Mouse (Mus musculus): Measurements from ENCODE around the gene Inpp1. TPM values are rescaled to one million over a fixed set of nuclear protein-coding genes. Genes with fewer than 3 reads are reported as not detected.

Inpp1 gene
- polyA plus RNA-seq, 1 experiment from 2014 or later, result 6.1 TPM

- Histone ChIP-seq H3K36me3 (ENCODE audit: control insufficient read depth, insufficient read depth, low read length) (no peaks in the 10 kb centered on the region), H3K9ac (ENCODE audit: low read length) (no peak overlapping the region), H3K4me2 (replicated peaks; ENCODE audit: low read depth) (no peak overlapping the region), H3K4me3 (ENCODE audit: low read depth, low read length) (no peak overlapping the region), H3K27me3 (ENCODE audit: control insufficient read depth, insufficient read depth, low read length) (no peaks in the 10 kb centered on the region), H3K27ac (replicated peaks) (no peak overlapping the region), H3K9me3 (ENCODE audit: control insufficient read depth, low read length) (no peaks in the 10 kb centered on the region), H3K4me1 (replicated peaks; ENCODE audit: control insufficient read depth, insufficient read depth) (no peaks in the 10 kb centered on the region)
- ATAC-seq (ENCODE audit: low FRiP score, low TSS enrichment) (no peak), DNase-seq (ENCODE audit: low spot score) (no peak)
- WGBS, result 68% methylated on average over 3 of the region's 3 CpGs
- no peak for TF ChIP-seq EP300 (optimal IDR thresholded peaks at IDR 0.05)
Measured at GRCm38 (mm10) chr1:52752706-52753105, 64.8 kb downstream of the Inpp1 start.

- Histone ChIP-seq H3K36me3 (ENCODE audit: control insufficient read depth, insufficient read depth, low read length) (no peaks in the 10 kb centered on the region), H3K4me3 (ENCODE audit: low read depth, low read length) (no peak overlapping the region), H3K9ac (ENCODE audit: low read length) (no peak overlapping the region), H3K9me3 (ENCODE audit: control insufficient read depth, low read length) (no peaks in the 10 kb centered on the region), H3K27ac (replicated peaks) (no peak overlapping the region), H3K27me3 (ENCODE audit: control insufficient read depth, insufficient read depth, low read length) (no peaks in the 10 kb centered on the region), H3K4me1 (replicated peaks; ENCODE audit: control insufficient read depth, insufficient read depth) (no peaks in the 10 kb centered on the region), H3K4me2 (replicated peaks; ENCODE audit: low read depth) (no peak overlapping the region)
- no peak for ATAC-seq (ENCODE audit: low FRiP score, low TSS enrichment)
- no peak for TF ChIP-seq EP300 (optimal IDR thresholded peaks at IDR 0.05)
- no peak for TF ChIP-seq CTCF (IDR thresholded peaks at IDR 0.05; ENCODE audit: low read depth)
- WGBS, result 79% methylated on average over 1 of the region's 1 CpGs
- no peak for DNase-seq (ENCODE audit: low spot score)
Measured at GRCm38 (mm10) chr1:52751634-52752033, 65.9 kb downstream of the Inpp1 start.

DNA sequence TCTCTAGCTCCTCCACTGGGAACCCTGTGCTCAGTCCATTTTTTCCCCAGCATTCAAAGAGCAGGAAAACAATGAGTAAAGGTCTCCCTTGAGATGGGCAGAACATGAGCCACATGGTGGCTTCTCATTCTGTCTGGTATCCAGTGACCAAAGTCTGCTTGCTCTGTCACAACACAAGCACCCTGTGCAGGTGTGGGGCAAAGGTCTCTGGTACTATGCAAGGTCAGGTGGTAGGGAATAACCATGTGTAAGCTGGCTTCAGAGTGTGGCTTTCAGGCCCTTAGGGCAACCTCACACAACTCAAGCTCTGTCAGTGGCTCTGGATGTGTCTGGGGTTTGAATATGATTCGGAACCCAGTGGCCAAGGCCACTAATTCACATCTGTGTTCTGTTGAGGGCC lies 67.5 kb downstream of the Inpp1 start:
- 92% methylated on average over 1 of the region's 1 CpGs for WGBS
- Histone ChIP-seq H3K27me3 (ENCODE audit: control insufficient read depth, insufficient read depth, low read length) (no peaks in the 10 kb centered on the region), H3K4me3 (ENCODE audit: low read depth, low read length) (no peak overlapping the region), H3K9me3 (ENCODE audit: control insufficient read depth, low read length) (no peaks in the 10 kb centered on the region), H3K27ac (replicated peaks) (no peak overlapping the region), H3K4me2 (replicated peaks; ENCODE audit: low read depth) (no peak overlapping the region), H3K36me3 (ENCODE audit: control insufficient read depth, insufficient read depth, low read length) (no peaks in the 10 kb centered on the region), H3K9ac (ENCODE audit: low read length) (no peak overlapping the region), H3K4me1 (replicated peaks; ENCODE audit: control insufficient read depth, insufficient read depth) (no peaks in the 10 kb centered on the region)
- DNase-seq (ENCODE audit: low spot score), result no peak
- no peak for ATAC-seq (ENCODE audit: low FRiP score, low TSS enrichment)
- TF ChIP-seq EP300 (optimal IDR thresholded peaks at IDR 0.05) (no peak), CTCF (IDR thresholded peaks at IDR 0.05; ENCODE audit: low read depth) (no peak)

GRCm38 (mm10) chr1:52748260-52748659 lies 69.2 kb downstream of the Inpp1 start:
- Histone ChIP-seq H3K27me3 (ENCODE audit: control insufficient read depth, insufficient read depth, low read length) (no peaks in the 10 kb centered on the region), H3K9ac (ENCODE audit: low read length) (no peak overlapping the region), H3K4me3 (ENCODE audit: low read depth, low read length) (no peak overlapping the region), H3K9me3 (ENCODE audit: control insufficient read depth, low read length) (no peaks in the 10 kb centered on the region), H3K36me3 (ENCODE audit: control insufficient read depth, insufficient read depth, low read length) (no peaks in the 10 kb centered on the region), H3K4me1 (replicated peaks; ENCODE audit: control insufficient read depth, insufficient read depth) (no peaks in the 10 kb centered on the region), H3K27ac (replicated peaks) (no peak overlapping the region), H3K4me2 (replicated peaks; ENCODE audit: low read depth) (no peak overlapping the region)
- WGBS, result 14% methylated on average over 3 of the region's 3 CpGs
- TF ChIP-seq CTCF (IDR thresholded peaks at IDR 0.05; ENCODE audit: low read depth) (peak; percentile 85), EP300 (optimal IDR thresholded peaks at IDR 0.05) (no peak)
- ATAC-seq (ENCODE audit: low FRiP score, low TSS enrichment), result no peak
- DNase-seq (ENCODE audit: low spot score), result peak; percentile 68

- no peak for ATAC-seq (ENCODE audit: low FRiP score, low TSS enrichment)
- WGBS, result 67% methylated on average over 5 of the region's 5 CpGs
Measured at GRCm38 (mm10) chr1:52742567-52742966, 74.9 kb downstream of the Inpp1 start.

More at GRCm38 (mm10) chr1:52742567-52742966, 74.9 kb downstream of the Inpp1 start:
- Histone ChIP-seq H3K4me1 (replicated peaks; ENCODE audit: control insufficient read depth, insufficient read depth) (no peaks in the 10 kb centered on the region), H3K4me3 (ENCODE audit: low read depth, low read length) (no peak overlapping the region), H3K9ac (ENCODE audit: low read length) (no peak overlapping the region), H3K4me2 (replicated peaks; ENCODE audit: low read depth) (no peak overlapping the region), H3K27ac (replicated peaks) (no peak overlapping the region), H3K27me3 (ENCODE audit: control insufficient read depth, insufficient read depth, low read length) (no peaks in the 10 kb centered on the region), H3K36me3 (ENCODE audit: control insufficient read depth, insufficient read depth, low read length) (no peaks in the 10 kb centered on the region), H3K9me3 (ENCODE audit: control insufficient read depth, low read length) (no peaks in the 10 kb centered on the region)
- TF ChIP-seq CTCF (IDR thresholded peaks at IDR 0.05; ENCODE audit: low read depth), result no peak
- TF ChIP-seq EP300 (optimal IDR thresholded peaks at IDR 0.05), result no peak
- no peak for DNase-seq (ENCODE audit: low spot score)

Other genes with a start within 250 kb of the Inpp1 start
- gene Nemp2, start 187.0 kb downstream of the Inpp1 start, polyA plus RNA-seq (2015; fragmentation: Nextera tagmentation; extraction: Ambion mirVana), result 2.4 and 2.9 TPM in 2 replicates
- gene Mfsd6, start 90.2 kb downstream of the Inpp1 start, polyA plus RNA-seq (2015; fragmentation: Nextera tagmentation; extraction: Ambion mirVana), result 6.3 and 8.0 TPM in 2 replicates
- 21.3 and 22.9 TPM in 2 replicates for gene Hibch, start 27.2 kb upstream of the Inpp1 start, polyA plus RNA-seq (2015; fragmentation: Nextera tagmentation; extraction: Ambion mirVana)
- 8.4 and 10.2 TPM in 2 replicates for gene 1700019D03Rik, start 202.5 kb upstream of the Inpp1 start, polyA plus RNA-seq (2015; fragmentation: Nextera tagmentation; extraction: Ambion mirVana)
- 0.25 and 0.80 TPM in 2 replicates for gene Mstn, start 244.0 kb upstream of the Inpp1 start, polyA plus RNA-seq (2015; fragmentation: Nextera tagmentation; extraction: Ambion mirVana)

Data from stomach, postnatal 0 days (tissue).